Mouse (Mus musculus) hindbrain, embryonic 10.5 days (tissue): Measurements from ENCODE around the gene Rbmxl2. TPM values are rescaled to one million over a fixed set of nuclear protein-coding genes. Genes with fewer than 3 reads are reported as not detected.

Experiments used
- DNase-seq: peaks from one replicate; pipeline ENCODE4 v3.0.0-alpha.2; 2017; ENCODE audit warnings: low spot score
- H3K27ac ChIP-seq: fragments of 300-500 bp; sonication (generic); 2 replicates; pipeline ENCODE4 v1.5.1; 2016; ENCODE audit warnings: mild to moderate bottlenecking, moderate library complexity
- H3K27me3 ChIP-seq: fragments of 300-500 bp; sonication (generic); 2 replicates; pipeline ENCODE4 v1.6.1; 2016; ENCODE audit warnings: mild to moderate bottlenecking; ENCODE audit not compliant: poor library complexity, insufficient read depth, severe bottlenecking
- H3K36me3 ChIP-seq: fragments of 300-500 bp; sonication (generic); 2 replicates; pipeline ENCODE4 v1.6.1; 2016; ENCODE audit warnings: mild to moderate bottlenecking, moderate library complexity
- H3K4me1 ChIP-seq: fragments of 300-500 bp; sonication (generic); replicated peaks from 2 replicates; pipeline ENCODE4 v1.6.1; 2016; ENCODE audit warnings: mild to moderate bottlenecking
- H3K4me3 ChIP-seq: fragments of 300-500 bp; sonication (generic); 2 replicates; pipeline ENCODE4 v1.5.1; 2016; ENCODE audit warnings: mild to moderate bottlenecking, moderate library complexity
- H3K9me3 ChIP-seq: fragments of 300-500 bp; sonication (generic); 2 replicates; pipeline ENCODE4 v1.6.1; 2016; ENCODE audit warnings: mild to moderate bottlenecking, moderate library complexity
- WGBS: fragments of 180-500 bp; shearing (Covaris S2); methylation state at CpG from one replicate; pipeline ENCODE4 v1.1.7; 2016; 5-methylcytosine and 5-hydroxymethylcytosine counted together
- polyA plus RNA-seq: library from polyadenylated mRNA; unstranded; fragments of >200 nt; fragmentation: Nextera tagmentation; extraction: Ambion mirVana; gene quantifications from 2 replicates; pipeline ENCODE4 v1.2.1, GENCODE M21; 2016

Gene Rbmxl2
- polyA plus RNA-seq, 1 experiment from 2014 or later, result not detected

DNA sequence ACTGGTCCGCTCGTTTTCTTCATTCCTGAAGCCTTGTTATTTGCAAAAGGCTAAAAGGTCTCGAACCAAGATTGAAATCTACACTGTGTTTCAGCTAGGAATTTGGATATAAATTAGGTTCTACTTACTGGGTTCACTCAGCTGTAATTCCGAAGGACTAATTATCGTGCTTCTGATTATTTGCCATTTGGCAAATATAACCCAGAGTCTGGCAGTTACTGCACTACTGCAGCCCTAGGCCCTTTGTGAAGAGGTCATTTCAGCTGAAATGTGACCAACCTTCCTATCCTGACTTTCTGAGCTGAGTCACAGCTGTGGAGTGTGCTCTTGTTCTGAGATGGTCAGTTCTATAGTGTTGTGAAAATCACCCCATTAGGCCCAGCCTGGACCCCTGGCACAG, 50.7 kb downstream of the Rbmxl2 start:
- H3K9me3 ChIP-seq, result no peaks in the 10 kb centered on the region
- 85% methylated on average over 5 of the region's 5 CpGs for WGBS
- no peak overlapping the region for H3K27ac ChIP-seq
- no peak for DNase-seq
- no peak overlapping the region for H3K4me3 ChIP-seq
- H3K4me1 ChIP-seq, result no peaks in the 10 kb centered on the region
- no peaks in the 10 kb centered on the region for H3K27me3 ChIP-seq
- H3K36me3 ChIP-seq, result no peaks in the 10 kb centered on the region

Other genes with a start within 250 kb of the Rbmxl2 start
- gene Olfr6, start 245.5 kb upstream of the Rbmxl2 start, polyA plus RNA-seq, result not detected in 2 replicates
- gene Olfr711, start 234.0 kb upstream of the Rbmxl2 start, polyA plus RNA-seq, result not detected in 2 replicates
- not detected in 2 replicates for gene Olfr2, start 203.4 kb upstream of the Rbmxl2 start, polyA plus RNA-seq
- not detected in 2 replicates for gene Olfr713, start 178.3 kb upstream of the Rbmxl2 start, polyA plus RNA-seq
- not detected in 2 replicates for gene Olfr714, start 138.5 kb upstream of the Rbmxl2 start, polyA plus RNA-seq
- gene Olfr17, start 116.2 kb upstream of the Rbmxl2 start, polyA plus RNA-seq, result not detected in 2 replicates
- gene Olfr715b, start 99.1 kb upstream of the Rbmxl2 start, polyA plus RNA-seq, result not detected in 2 replicates
- not detected in 2 replicates for gene Olfr715, start 78.4 kb upstream of the Rbmxl2 start, polyA plus RNA-seq
- not detected in 2 replicates for gene Olfr716, start 71.1 kb upstream of the Rbmxl2 start, polyA plus RNA-seq
- not detected in 2 replicates for gene Nlrp14, start 42.5 kb upstream of the Rbmxl2 start, polyA plus RNA-seq
- 3.6 and 3.7 TPM in 2 replicates for gene Syt9, start 161.3 kb downstream of the Rbmxl2 start, polyA plus RNA-seq